Mouse (Mus musculus) embryonic facial prominence, embryonic 11.5 days (tissue): Measurements from ENCODE around the gene Zzef1. TPM values are rescaled to one million over a fixed set of nuclear protein-coding genes. Genes with fewer than 3 reads are reported as not detected.

Experiments used
- ATAC-seq: fragments of 200-750 bp; cut with Nextera tagmentation; replicated peaks from 2 replicates; pipeline ENCODE4 v1.8.0; 2017; ENCODE audit warnings: low read depth; ENCODE audit not compliant: insufficient number of reproducible peaks, low FRiP score, low TSS enrichment
- DNase-seq: peaks from one replicate; pipeline ENCODE4 v3.0.0-alpha.2; 2015; ENCODE audit warnings: low spot score
- H3K27ac ChIP-seq: fragments of 300-500 bp; sonication (generic); replicated peaks from 2 replicates; pipeline ENCODE4 v1.5.1; 2014; ENCODE audit warnings: mild to moderate bottlenecking, low read depth, low read length, control low read depth
- H3K27me3 ChIP-seq: fragments of 300-500 bp; sonication (generic); 2 replicates; pipeline ENCODE4 v1.6.1; 2014; ENCODE audit warnings: mild to moderate bottlenecking, low read length, moderate library complexity, mixed read lengths; ENCODE audit not compliant: control insufficient read depth, insufficient read depth
- H3K36me3 ChIP-seq: fragments of 300-500 bp; sonication (generic); replicated peaks from 2 replicates; pipeline ENCODE4 v1.6.1; 2014; ENCODE audit warnings: low read depth, mild to moderate bottlenecking, low read length, moderate library complexity, mixed read lengths; ENCODE audit not compliant: control insufficient read depth, insufficient read depth
- H3K4me1 ChIP-seq: fragments of 300-500 bp; sonication (generic); 2 replicates; pipeline ENCODE4 v1.6.1; 2014; ENCODE audit warnings: low read length, mixed read lengths; ENCODE audit not compliant: control insufficient read depth, insufficient read depth
- H3K4me2 ChIP-seq: fragments of 300-500 bp; sonication (generic); 2 replicates; pipeline ENCODE4 v1.6.1; 2014; ENCODE audit warnings: low read depth, mild to moderate bottlenecking, control low read depth, low read length, moderate library complexity
- H3K4me3 ChIP-seq: fragments of 300-500 bp; sonication (generic); 2 replicates; pipeline ENCODE4 v1.5.1; 2014; ENCODE audit warnings: low read depth, low read length, control low read depth
- H3K9ac ChIP-seq: fragments of 300-500 bp; sonication (generic); replicated peaks from 2 replicates; pipeline ENCODE4 v1.6.1; 2014; ENCODE audit warnings: mild to moderate bottlenecking, control low read depth, low read length
- H3K9me3 ChIP-seq: fragments of 300-500 bp; sonication (generic); replicated peaks from 2 replicates; pipeline ENCODE4 v1.6.1; 2016; ENCODE audit warnings: mild to moderate bottlenecking, low read length, inconsistent platforms, mixed read lengths; ENCODE audit not compliant: control insufficient read depth
- WGBS: fragments of 180-500 bp; shearing (Covaris S2); extraction: QIAGEN DNeasy Blood & Tissue Kit; methylation state at CpG from one replicate; pipeline ENCODE4 v1.1.7; 2014; 5-methylcytosine and 5-hydroxymethylcytosine counted together
- polyA plus RNA-seq: library from polyadenylated mRNA; unstranded; fragments of >200 nt; fragmentation: Nextera tagmentation; extraction: Ambion mirVana; gene quantifications from 2 replicates; pipeline ENCODE4 v1.2.1, GENCODE M21; 2014

The Zzef1 gene
- polyA plus RNA-seq, 1 experiment from 2014 or later: 5.9 TPM

GRCm38 (mm10) chr11:72953440-72954151, 157.6 kb downstream of the Zzef1 start:
- Histone ChIP-seq H3K27me3 (no peaks in the 10 kb centered on the region), H3K9ac (no peak overlapping the region), H3K27ac (no peak overlapping the region), H3K36me3 (no peaks in the 10 kb centered on the region), H3K4me2 (no peak overlapping the region), H3K4me3 (no peak overlapping the region), H3K4me1 (no peaks in the 10 kb centered on the region), H3K9me3 (no peaks in the 10 kb centered on the region)
- 86% methylated on average over 4 of the region's 4 CpGs for WGBS
- ATAC-seq (no peak), DNase-seq (no peak)

GRCm38 (mm10) chr11:72954216-72954615, 158.2 kb downstream of the Zzef1 start:
- WGBS: 94% methylated on average over 4 of the region's 4 CpGs
- H3K4me3 ChIP-seq: no peak overlapping the region
- H3K4me1 ChIP-seq: no peaks in the 10 kb centered on the region
- no peak overlapping the region for H3K27ac ChIP-seq
- peaks cover 1% of the 10 kb centered on the region; the same call in 1 of the 2 replicates for H3K27me3 ChIP-seq
- no peak overlapping the region for H3K9ac ChIP-seq
- no peaks in the 10 kb centered on the region for H3K9me3 ChIP-seq
- no peaks in the 10 kb centered on the region for H3K36me3 ChIP-seq
- no peak for DNase-seq
- H3K4me2 ChIP-seq: no peak overlapping the region
- ATAC-seq: no peak

- Histone ChIP-seq H3K4me1 (no peaks in the 10 kb centered on the region), H3K27me3 (peaks cover 12% of the 10 kb centered on the region), H3K4me3 (no peak overlapping the region), H3K36me3 (no peaks in the 10 kb centered on the region), H3K9ac (no peak overlapping the region), H3K9me3 (no peaks in the 10 kb centered on the region), H3K27ac (no peak overlapping the region), H3K4me2 (no peak overlapping the region)
- no peak for ATAC-seq
- no peak for DNase-seq
- 62% methylated on average over 5 of the region's 5 CpGs for WGBS
These were observed 159.4 kb downstream of the Zzef1 start for GRCm38 (mm10) chr11:72955339-72955974.

- ATAC-seq: no peak
- WGBS: 62% methylated on average over 2 of the region's 2 CpGs
- Histone ChIP-seq H3K27ac (no peak overlapping the region), H3K9ac (no peak overlapping the region), H3K4me1 (peaks cover 2% of the 10 kb centered on the region; the same call in 1 of the 2 replicates), H3K36me3 (no peaks in the 10 kb centered on the region), H3K4me2 (no peak overlapping the region), H3K4me3 (no peak overlapping the region), H3K9me3 (no peaks in the 10 kb centered on the region), H3K27me3 (peaks cover 27% of the 10 kb centered on the region)
- DNase-seq: no peak
These were observed 161.3 kb downstream of the Zzef1 start for GRCm38 (mm10) chr11:72957318-72957717.

- Histone ChIP-seq H3K9me3 (no peaks in the 10 kb centered on the region), H3K27ac (no peak overlapping the region), H3K4me2 (no peak overlapping the region), H3K27me3 (peaks cover 31% of the 10 kb centered on the region), H3K4me3 (no peak overlapping the region), H3K4me1 (peaks cover 2% of the 10 kb centered on the region; the same call in 1 of the 2 replicates), H3K9ac (no peak overlapping the region), H3K36me3 (no peaks in the 10 kb centered on the region)
- WGBS: 11% methylated on average over 14 of the region's 15 CpGs
- ATAC-seq: no peak
- no peak for DNase-seq
These were observed 164.1 kb downstream of the Zzef1 start for GRCm38 (mm10) chr11:72959924-72960679.

- Histone ChIP-seq H3K4me2 (peak overlapping the region; percentile 52), H3K4me1 (peaks cover 2% of the 10 kb centered on the region; the same call in 1 of the 2 replicates), H3K9me3 (no peaks in the 10 kb centered on the region), H3K27ac (no peak overlapping the region), H3K4me3 (peak overlapping the region; percentile 26; the same call in 1 of the 2 replicates), H3K9ac (no peak overlapping the region), H3K36me3 (no peaks in the 10 kb centered on the region), H3K27me3 (peaks cover 31% of the 10 kb centered on the region)
- 3% methylated on average over 15 of the region's 15 CpGs for WGBS
- DNase-seq: no peak
- no peak for ATAC-seq
These were observed 164.7 kb downstream of the Zzef1 start for GRCm38 (mm10) chr11:72960723-72961071.

- H3K4me2 ChIP-seq: peak within 1 kb of the TSS; percentile 52
- H3K36me3 ChIP-seq: no peaks in the 10 kb centered on the region
- H3K27me3 ChIP-seq: peaks cover 31% of the 10 kb centered on the region
- peak within 1 kb of the TSS; percentile 26; the same call in 1 of the 2 replicates for H3K4me3 ChIP-seq
- H3K9ac ChIP-seq: no peak within 1 kb of the TSS
- H3K4me1 ChIP-seq: peaks cover 2% of the 10 kb centered on the region; the same call in 1 of the 2 replicates
- no peak for DNase-seq
- no peaks in the 10 kb centered on the region for H3K9me3 ChIP-seq
- no peak within 1 kb of the TSS for H3K27ac ChIP-seq
- no peak for ATAC-seq
- 4% methylated on average over 70 of the region's 70 CpGs for WGBS
These were observed 165.3 kb downstream of the Zzef1 start, which contains the start of gene Atp2a3 for GRCm38 (mm10) chr11:72961072-72961980. Atp2a3 (plus strand) TSS chr11:72961169.
